Mouse (Mus musculus) testis, adult 2 months (tissue): ENCODE data around the gene Fam71e2.
A peak's percentile ranks its signal among the peaks of the same experiment; 100 is the strongest.

ENCODE experiments used
- CTCF ChIP-seq: fragments of 200-500 bp; IDR thresholded peaks from 2 replicates; pipeline ENCODE4 v1.5.1; 2012; ENCODE audit warnings: low read depth, mild to moderate bottlenecking, inconsistent platforms, low read length, moderate library complexity; ENCODE audit not compliant: control insufficient read depth, insufficient read depth, insufficient replicate concordance
- POLR2A ChIP-seq: fragments of 200-500 bp; IDR thresholded peaks from 2 replicates; pipeline ENCODE4 v1.6.1; 2012; ENCODE audit warnings: low read depth, mild to moderate bottlenecking, inconsistent platforms, low read length, moderate library complexity; ENCODE audit not compliant: control insufficient read depth

DNA sequence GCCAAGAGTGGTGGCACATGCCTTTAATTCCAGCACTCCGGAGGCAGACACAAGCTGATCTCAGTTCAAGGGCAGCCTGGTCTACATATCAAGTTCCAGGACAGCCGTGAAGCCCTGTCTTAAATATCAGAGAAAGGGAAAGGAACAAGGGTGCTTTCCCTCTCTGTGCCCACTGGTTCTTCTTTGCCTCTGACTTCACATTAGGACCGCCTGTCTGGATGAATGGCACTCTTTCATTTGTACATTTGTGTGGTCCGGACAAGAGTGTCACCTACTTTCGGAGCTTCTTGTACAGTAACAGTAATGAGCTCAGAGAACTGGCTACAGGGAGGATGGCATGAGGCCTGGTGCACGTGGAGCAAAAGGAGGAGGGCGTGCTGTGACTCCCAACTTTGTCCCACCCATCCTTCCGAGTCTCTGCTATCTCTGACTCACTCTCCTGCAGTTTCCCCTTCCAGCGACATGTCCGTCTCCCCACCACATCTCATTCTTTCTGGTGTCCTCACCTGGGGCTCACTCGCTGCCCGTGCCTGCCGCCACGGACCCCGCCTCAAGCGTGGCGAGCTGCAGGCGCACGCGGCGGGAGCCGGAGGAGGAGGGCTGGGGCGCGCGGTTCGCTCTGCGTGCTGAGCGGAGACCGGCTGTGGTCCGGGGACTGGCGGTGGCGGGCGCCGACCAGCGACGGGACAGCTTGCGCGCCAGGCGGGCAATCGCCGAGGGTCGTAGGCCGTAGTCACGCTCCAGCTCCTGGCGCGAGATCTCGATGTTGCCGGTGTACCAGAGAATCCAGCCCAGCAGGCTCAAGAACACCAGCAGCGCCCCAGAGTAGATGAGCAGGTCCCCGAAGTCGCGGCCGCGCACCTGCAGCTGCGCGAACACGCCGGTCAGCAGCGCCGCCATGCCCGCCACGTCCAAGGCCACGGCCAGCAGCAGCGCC is 17.7 kb upstream of the Fam71e2 start:
- no peak for TF ChIP-seq CTCF
- TF ChIP-seq POLR2A: peak; percentile 29; the same call in 1 of the 2 replicates
